Mouse (Mus musculus) forebrain, embryonic 13.5 days (tissue): Measurements from ENCODE around the gene Samd7. TPM values are rescaled to one million over a fixed set of nuclear protein-coding genes. Genes with fewer than 3 reads are reported as not detected.

Source experiments
- ATAC-seq: fragments of 200-750 bp; cut with Nextera tagmentation; 2 replicates; pipeline ENCODE4 v1.8.0; 2017
- H3K27ac ChIP-seq: fragments of 300-500 bp; sonication (generic); 2 replicates; pipeline ENCODE4 v1.5.1; 2015; ENCODE audit warnings: inconsistent platforms, mild to moderate bottlenecking, moderate library complexity
- H3K27me3 ChIP-seq: fragments of 300-500 bp; sonication (generic); 2 replicates; pipeline ENCODE4 v1.6.1; 2015; ENCODE audit warnings: mild to moderate bottlenecking, inconsistent platforms
- H3K36me3 ChIP-seq: fragments of 300-500 bp; sonication (generic); 2 replicates; pipeline ENCODE4 v1.6.1; 2015; ENCODE audit warnings: mild to moderate bottlenecking, inconsistent platforms; ENCODE audit not compliant: poor library complexity, severe bottlenecking
- H3K4me1 ChIP-seq: fragments of 300-500 bp; sonication (generic); 2 replicates; pipeline ENCODE4 v1.6.1; 2015; ENCODE audit warnings: inconsistent platforms
- H3K4me2 ChIP-seq: fragments of 300-500 bp; sonication (generic); 2 replicates; pipeline ENCODE4 v1.6.1; 2015; ENCODE audit warnings: inconsistent platforms, mild to moderate bottlenecking, moderate library complexity
- H3K4me3 ChIP-seq: fragments of 300-500 bp; sonication (generic); 2 replicates; pipeline ENCODE4 v1.5.1; 2015; ENCODE audit warnings: mild to moderate bottlenecking, inconsistent platforms
- H3K9ac ChIP-seq: fragments of 300-500 bp; sonication (generic); 2 replicates; pipeline ENCODE4 v1.6.1; 2015; ENCODE audit warnings: mild to moderate bottlenecking, inconsistent platforms
- H3K9me3 ChIP-seq: fragments of 300-500 bp; sonication (generic); replicated peaks from 2 replicates; pipeline ENCODE4 v1.6.1; 2016; ENCODE audit warnings: inconsistent platforms
- WGBS: fragments of 180-500 bp; shearing (Covaris S2); methylation state at CpG from one replicate; pipeline ENCODE4 v1.1.7; 2015; 5-methylcytosine and 5-hydroxymethylcytosine counted together
- polyA plus RNA-seq: library from polyadenylated mRNA; unstranded; fragments of >200 nt; fragmentation: Nextera tagmentation; extraction: Ambion mirVana; gene quantifications from 2 replicates; pipeline ENCODE4 v1.2.1, GENCODE M21; 2015

The Samd7 gene
- polyA plus RNA-seq, 1 experiment from 2014 or later: not detected

GRCm38 (mm10) chr3:30766177-30766576 lies 20.1 kb downstream of the Samd7 start:
- no peak for ATAC-seq
- no peaks in the 10 kb centered on the region for H3K36me3 ChIP-seq
- no peaks in the 10 kb centered on the region for H3K9me3 ChIP-seq
- H3K9ac ChIP-seq: no peak overlapping the region
- no peaks in the 10 kb centered on the region for H3K27me3 ChIP-seq
- no peak overlapping the region for H3K4me3 ChIP-seq
- no peak overlapping the region for H3K4me2 ChIP-seq
- no peak overlapping the region for H3K27ac ChIP-seq
- 80% methylated on average over 7 of the region's 7 CpGs for WGBS
- no peaks in the 10 kb centered on the region for H3K4me1 ChIP-seq

DNA sequence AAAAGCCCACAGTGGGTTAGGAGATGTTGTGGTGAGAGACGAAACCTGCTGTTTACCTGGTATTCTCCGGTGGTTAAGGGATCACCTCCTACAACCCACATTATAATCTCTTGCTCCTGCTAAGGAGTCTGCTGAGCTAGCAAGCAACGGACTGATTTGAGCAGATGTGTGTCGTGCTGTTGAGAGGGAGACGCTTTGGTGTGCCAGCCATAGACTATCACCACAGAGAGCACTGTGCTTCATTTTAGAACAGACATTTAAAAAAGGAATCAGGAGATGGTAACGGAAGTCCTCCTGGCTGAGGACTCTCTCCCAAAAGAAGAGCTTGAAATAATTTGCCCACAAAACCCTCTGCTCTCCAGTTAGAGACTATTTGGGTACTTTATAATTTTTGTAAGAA lies 21.2 kb downstream of the Samd7 start:
- WGBS: 93% methylated on average over 6 of the region's 6 CpGs
- H3K9ac ChIP-seq: no peak overlapping the region

GRCm38 (mm10) chr3:30769755-30770515 lies 23.8 kb downstream of the Samd7 start:
- Histone ChIP-seq H3K27me3 (no peaks in the 10 kb centered on the region), H3K4me3 (no peak overlapping the region), H3K9me3 (no peaks in the 10 kb centered on the region), H3K4me2 (no peak overlapping the region), H3K27ac (no peak overlapping the region), H3K9ac (no peak overlapping the region), H3K4me1 (no peaks in the 10 kb centered on the region), H3K36me3 (no peaks in the 10 kb centered on the region)
- ATAC-seq: no peak
- WGBS: 77% methylated on average over 10 of the region's 10 CpGs

More for the DNA sequence above, 21.2 kb downstream of the Samd7 start:
- H3K9me3 ChIP-seq: no peaks in the 10 kb centered on the region
- no peak overlapping the region for H3K27ac ChIP-seq
- H3K4me1 ChIP-seq: no peaks in the 10 kb centered on the region
- H3K27me3 ChIP-seq: no peaks in the 10 kb centered on the region
- no peak overlapping the region for H3K4me3 ChIP-seq
- ATAC-seq: no peak
- H3K36me3 ChIP-seq: no peaks in the 10 kb centered on the region
- no peak overlapping the region for H3K4me2 ChIP-seq

DNA sequence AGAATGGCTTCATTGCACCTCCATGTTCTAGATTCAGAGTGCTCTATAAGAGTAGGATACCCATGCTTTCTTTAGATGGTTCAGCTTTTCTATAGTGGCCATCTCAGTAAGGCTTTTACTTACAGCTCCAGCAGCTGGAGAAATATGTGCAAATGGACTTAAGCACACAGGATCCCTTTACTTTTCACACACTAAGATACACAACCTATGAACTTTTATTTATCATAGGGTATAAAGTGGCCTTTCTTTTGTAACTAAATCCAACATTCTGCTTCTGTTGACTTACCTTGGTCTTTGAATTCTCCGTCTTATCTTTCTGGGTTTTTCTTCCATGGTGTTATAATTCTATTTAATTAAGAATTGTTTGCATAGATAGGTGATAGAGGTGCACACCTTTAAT lies 25.5 kb downstream of the Samd7 start:
- no peak for ATAC-seq
- H3K27ac ChIP-seq: no peak overlapping the region
- WGBS: 98% methylated on average over 1 of the region's 1 CpGs
- H3K36me3 ChIP-seq: no peaks in the 10 kb centered on the region
- H3K9ac ChIP-seq: no peak overlapping the region
- H3K4me1 ChIP-seq: no peaks in the 10 kb centered on the region
- no peak overlapping the region for H3K4me3 ChIP-seq
- H3K4me2 ChIP-seq: no peak overlapping the region
- H3K9me3 ChIP-seq: no peaks in the 10 kb centered on the region
- no peaks in the 10 kb centered on the region for H3K27me3 ChIP-seq

DNA sequence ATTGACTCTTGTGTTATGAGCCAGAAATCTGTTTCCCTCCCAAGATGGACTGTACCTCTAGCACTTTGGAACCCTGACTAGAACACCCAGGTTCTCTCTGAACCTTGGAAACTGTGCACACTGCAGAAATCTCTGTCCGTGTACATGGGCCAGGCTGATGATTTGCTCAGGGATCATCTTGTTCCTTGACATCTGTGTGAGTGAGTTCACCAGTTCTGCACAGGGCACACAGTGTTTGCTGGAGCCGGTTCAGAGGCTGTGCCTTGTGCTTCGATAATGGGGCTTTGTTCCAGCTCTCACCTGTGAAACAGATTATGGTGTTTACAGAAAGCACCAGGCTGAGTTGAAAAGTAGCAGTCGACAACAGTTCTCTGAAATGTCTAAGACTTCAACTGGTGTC lies 26.5 kb downstream of the Samd7 start:
- Histone ChIP-seq H3K4me2 (no peak overlapping the region), H3K9ac (no peak overlapping the region), H3K4me3 (no peak overlapping the region), H3K4me1 (no peaks in the 10 kb centered on the region), H3K9me3 (no peaks in the 10 kb centered on the region), H3K27ac (no peak overlapping the region), H3K27me3 (no peaks in the 10 kb centered on the region), H3K36me3 (no peaks in the 10 kb centered on the region)
- WGBS: 74% methylated on average over 4 of the region's 4 CpGs
- no peak for ATAC-seq

DNA sequence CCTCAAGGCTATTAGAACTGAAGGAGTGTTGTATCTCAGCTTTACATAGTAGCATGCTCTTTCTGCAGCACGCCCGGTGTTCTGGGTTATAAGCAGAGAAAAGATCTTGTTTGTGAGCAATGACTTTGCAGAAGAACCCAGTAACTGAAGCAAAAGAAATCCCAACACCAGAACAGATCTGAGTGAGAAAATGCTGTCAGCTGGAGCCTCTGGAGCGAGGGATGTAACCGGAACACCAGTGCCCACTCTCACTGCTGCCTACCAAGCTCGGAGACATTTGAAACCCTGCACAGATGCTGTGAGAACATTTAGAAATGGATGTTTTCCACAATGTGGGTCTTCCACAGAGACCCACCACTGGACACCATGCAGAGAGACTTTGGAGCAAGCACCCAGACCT lies 28.6 kb downstream of the Samd7 start:
- Histone ChIP-seq H3K9ac (no peak overlapping the region), H3K4me1 (no peaks in the 10 kb centered on the region), H3K4me3 (no peak overlapping the region), H3K27ac (no peak overlapping the region), H3K27me3 (no peaks in the 10 kb centered on the region), H3K9me3 (no peaks in the 10 kb centered on the region), H3K36me3 (no peaks in the 10 kb centered on the region), H3K4me2 (no peak overlapping the region)
- 95% methylated on average over 5 of the region's 5 CpGs for WGBS
- no peak for ATAC-seq

GRCm38 (mm10) chr3:30777984-30778383 lies 31.9 kb downstream of the Samd7 start:
- Histone ChIP-seq H3K9me3 (no peaks in the 10 kb centered on the region), H3K4me1 (no peaks in the 10 kb centered on the region), H3K4me3 (no peak overlapping the region), H3K27me3 (no peaks in the 10 kb centered on the region), H3K27ac (no peak overlapping the region), H3K4me2 (no peak overlapping the region), H3K36me3 (no peaks in the 10 kb centered on the region), H3K9ac (no peak overlapping the region)
- no peak for ATAC-seq
- WGBS: 80% methylated on average over 5 of the region's 5 CpGs

DNA sequence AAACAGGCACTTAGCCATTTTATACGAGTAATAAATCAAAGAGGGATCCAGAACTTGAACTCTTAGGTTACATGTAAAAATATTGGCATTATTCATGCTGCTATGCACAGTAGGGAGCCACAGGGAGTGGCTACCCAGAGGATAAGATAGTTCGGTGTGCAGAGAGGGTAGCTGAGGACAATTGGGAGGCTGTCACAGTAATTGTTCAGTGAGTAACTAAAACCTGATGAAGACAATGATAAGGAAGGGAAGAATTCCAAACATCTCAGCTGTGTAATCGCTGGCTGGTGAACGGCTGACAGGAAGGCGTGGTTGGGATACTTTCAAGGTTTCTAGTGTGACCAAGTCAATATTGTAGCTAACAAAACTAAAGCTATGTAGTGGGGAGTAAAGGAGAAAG lies 42.4 kb downstream of the Samd7 start:
- Histone ChIP-seq H3K27ac (no peak overlapping the region), H3K4me1 (peaks cover 3% of the 10 kb centered on the region; the same call in 1 of the 2 replicates), H3K4me3 (no peak overlapping the region), H3K4me2 (no peak overlapping the region), H3K9ac (no peak overlapping the region), H3K9me3 (no peaks in the 10 kb centered on the region), H3K36me3 (no peaks in the 10 kb centered on the region), H3K27me3 (no peaks in the 10 kb centered on the region)
- 34% methylated on average over 5 of the region's 5 CpGs for WGBS
- no peak for ATAC-seq

DNA sequence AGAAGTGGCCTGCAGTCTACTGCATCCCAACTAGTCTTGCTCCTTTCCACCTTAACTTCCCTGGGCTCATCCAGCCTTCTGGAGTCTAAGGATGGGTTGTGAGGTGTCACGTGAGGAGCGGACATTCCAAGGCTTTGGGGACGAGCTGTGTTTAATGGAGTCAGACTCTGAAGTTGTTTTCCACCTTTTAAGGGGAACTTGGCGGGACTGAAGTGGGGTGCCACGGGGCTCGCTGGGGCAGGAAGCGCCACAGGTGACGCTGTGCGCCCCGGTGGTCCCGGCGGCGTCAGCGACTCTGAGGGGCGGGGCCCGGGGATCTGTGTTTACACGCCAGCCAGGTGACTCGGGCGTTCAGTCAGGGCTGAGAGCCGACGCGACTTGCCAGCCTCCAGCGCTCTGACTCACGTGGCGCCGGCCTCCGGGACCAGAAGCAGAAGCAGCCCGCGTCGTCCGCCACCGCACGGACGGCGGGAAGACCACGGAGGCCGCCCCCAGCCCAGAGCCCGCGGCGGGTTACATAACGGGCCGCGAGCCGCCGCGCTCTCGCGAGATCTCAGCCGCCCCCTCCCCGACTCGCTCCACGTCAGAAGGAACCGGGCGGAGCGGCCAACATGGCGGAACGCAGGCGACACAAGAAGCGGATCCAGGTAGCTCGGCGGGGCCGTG lies 46.8 kb downstream of the Samd7 start, which contains the start of gene Sec62:
Gene Sec62 (plus strand): TSS at position 139 of the 666 bp plus-strand sequence.
- peak; percentile 99 for ATAC-seq
- WGBS: under 1% methylated on average over 59 of the region's 62 CpGs
- H3K9ac ChIP-seq: peak within 1 kb of the TSS; percentile 98

DNA sequence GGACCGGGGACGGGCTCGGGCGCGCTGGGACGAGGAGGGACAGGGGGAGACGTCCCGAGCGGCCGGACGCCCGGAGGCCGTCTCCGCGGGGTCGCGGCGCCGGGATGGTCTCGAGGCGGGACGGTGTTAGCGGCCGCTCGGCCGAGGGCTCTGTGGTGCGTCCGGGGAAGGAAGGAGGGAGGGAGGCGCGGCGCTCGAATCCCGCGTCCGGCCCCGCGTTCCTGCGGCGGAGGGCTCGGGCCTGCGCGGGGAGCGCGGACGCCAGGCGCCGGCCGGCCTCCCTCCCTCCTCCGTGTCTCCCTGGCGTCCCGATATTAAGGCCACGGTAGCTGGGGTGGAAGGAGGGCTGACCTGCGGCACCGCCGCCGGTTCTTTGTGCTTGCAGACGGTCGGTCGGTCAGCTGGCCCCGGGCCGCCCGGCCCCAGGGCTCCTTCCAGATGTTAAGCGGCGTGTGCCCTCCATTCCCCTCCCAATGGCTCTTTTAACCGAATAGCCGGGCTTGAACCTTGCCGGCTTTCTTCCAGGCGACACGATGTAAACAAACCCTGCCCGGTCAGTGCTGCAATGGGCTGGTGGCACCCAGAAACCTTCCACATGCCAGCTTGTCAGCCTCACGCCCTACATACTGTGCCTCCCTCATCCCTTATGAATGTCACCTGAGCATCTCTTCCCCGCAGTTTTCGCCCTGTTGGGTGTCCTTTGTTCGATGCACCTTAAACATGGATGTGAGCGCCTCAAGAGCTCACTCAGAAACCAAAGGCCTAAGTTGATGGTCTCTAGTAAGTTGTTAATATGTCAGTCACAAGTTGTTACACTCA lies 47.5 kb downstream of the Samd7 start:
- no peaks in the 10 kb centered on the region for H3K36me3 ChIP-seq
- H3K4me3 ChIP-seq: peak overlapping the region; percentile 97
- no peaks in the 10 kb centered on the region for H3K27me3 ChIP-seq
- H3K9ac ChIP-seq: peak overlapping the region; percentile 98
- peak; percentile 86 for ATAC-seq
- no peaks in the 10 kb centered on the region for H3K9me3 ChIP-seq
- H3K4me1 ChIP-seq: peaks cover 16% of the 10 kb centered on the region
- peak overlapping the region; percentile 81 for H3K4me2 ChIP-seq
- under 1% methylated on average over 59 of the region's 75 CpGs for WGBS
- H3K27ac ChIP-seq: peak overlapping the region; percentile 91

More for the DNA sequence above, 46.8 kb downstream of the Samd7 start, which contains the start of gene Sec62:
- Histone ChIP-seq H3K4me3 (peak within 1 kb of the TSS; percentile 97), H3K27me3 (no peaks in the 10 kb centered on the region), H3K4me1 (peaks cover 16% of the 10 kb centered on the region), H3K9me3 (no peaks in the 10 kb centered on the region), H3K4me2 (peak within 1 kb of the TSS; percentile 81), H3K27ac (peak within 1 kb of the TSS; percentile 91), H3K36me3 (no peaks in the 10 kb centered on the region)

DNA sequence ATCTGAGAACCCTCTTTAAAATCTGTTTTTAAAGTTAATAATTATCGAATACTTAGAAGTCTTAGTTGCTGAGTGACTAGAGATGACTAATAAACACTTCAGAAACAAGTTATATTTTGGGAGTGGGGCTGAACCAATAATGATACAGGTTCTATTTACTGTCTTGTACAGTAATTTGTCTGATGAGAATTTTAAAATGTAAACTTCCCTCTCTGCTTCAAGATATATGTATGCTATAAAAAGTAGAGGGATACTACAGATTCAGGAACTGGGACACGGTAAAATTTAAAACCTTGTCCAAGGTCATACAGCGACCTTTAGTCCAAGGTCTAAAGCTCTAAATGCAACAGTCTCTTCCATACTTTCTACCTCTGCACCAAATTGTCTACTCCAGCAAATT lies 56.1 kb downstream of the Samd7 start:
- ATAC-seq: no peak
- Histone ChIP-seq H3K4me1 (no peaks in the 10 kb centered on the region), H3K4me3 (no peak overlapping the region), H3K4me2 (no peak overlapping the region), H3K36me3 (peaks cover 40% of the 10 kb centered on the region), H3K27ac (no peak overlapping the region), H3K9ac (no peak overlapping the region), H3K27me3 (no peaks in the 10 kb centered on the region), H3K9me3 (no peaks in the 10 kb centered on the region)
- WGBS: 91% methylated on average over 3 of the region's 3 CpGs

DNA sequence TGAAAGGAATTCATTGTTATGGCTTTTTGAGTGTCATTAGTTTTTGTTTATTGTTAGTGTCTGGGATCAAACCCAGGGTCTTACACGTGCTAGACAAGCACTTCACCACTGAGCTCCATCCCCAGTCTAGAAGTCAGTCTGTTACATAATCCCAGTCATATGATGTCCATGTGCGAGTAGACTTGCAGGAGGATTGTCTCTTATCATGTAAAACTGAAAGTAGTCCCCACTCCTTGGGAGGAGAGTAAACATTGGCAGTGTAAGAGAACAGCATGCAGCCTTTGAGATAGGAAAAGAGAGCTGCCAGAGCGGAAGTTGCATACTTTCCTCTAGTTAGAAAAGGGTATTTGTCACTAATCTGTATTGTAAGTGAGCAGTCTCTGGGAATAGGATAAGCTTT lies 66.8 kb downstream of the Samd7 start:
- 68% methylated on average over 3 of the region's 3 CpGs for WGBS
- Histone ChIP-seq H3K9me3 (no peaks in the 10 kb centered on the region), H3K9ac (no peak overlapping the region), H3K4me1 (no peaks in the 10 kb centered on the region), H3K4me2 (no peak overlapping the region), H3K36me3 (peaks cover 68% of the 10 kb centered on the region), H3K4me3 (no peak overlapping the region), H3K27me3 (no peaks in the 10 kb centered on the region), H3K27ac (no peak overlapping the region)
- no peak for ATAC-seq
